Mouse (Mus musculus): ENCODE results near the gene Calm1. TPM values are rescaled to one million over a fixed set of nuclear protein-coding genes. Genes with fewer than 3 reads are reported as not detected.

Gene Calm1
- polyA plus RNA-seq (2015; fragmentation: Nextera tagmentation; extraction: Ambion mirVana) = 1,739 and 1,769 TPM in 2 replicates

DNA sequence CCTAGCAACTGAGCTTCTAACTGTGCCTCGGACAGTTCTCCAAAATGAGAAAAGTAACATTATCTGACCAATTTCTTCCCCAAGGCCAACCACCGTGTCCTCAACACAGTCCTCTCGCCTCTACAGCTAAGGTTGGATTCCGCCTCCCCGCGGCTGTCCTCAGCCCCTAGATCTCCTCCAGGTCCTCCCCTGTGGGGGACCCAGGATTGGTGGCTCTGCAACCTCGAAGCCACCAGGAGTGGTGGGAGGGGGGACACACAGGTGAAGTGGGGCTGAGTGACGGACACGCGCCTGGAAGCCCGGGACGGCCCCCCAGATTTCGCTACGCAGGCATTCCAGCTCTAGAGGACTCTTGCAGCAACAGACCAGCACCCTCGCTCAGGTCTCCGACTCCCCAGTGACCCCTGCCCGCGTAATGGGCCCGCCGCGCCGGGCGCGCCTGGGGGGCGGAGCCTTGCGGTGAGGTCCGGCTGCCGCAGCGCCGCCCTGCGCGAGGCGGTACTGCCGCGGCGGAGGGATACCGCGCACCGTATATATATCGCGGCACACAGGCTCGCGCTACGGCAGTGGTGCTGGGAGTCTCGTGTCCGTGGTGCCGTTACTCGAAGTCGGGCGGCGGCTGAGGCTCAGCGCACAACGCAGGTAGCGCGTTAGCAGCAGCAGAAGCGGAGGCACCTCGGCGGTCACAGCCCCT is at the start of gene Calm1:
Calm1 (plus strand) TSS at position 469 of the 694 bp plus-strand sequence.
- H3K4me1 ChIP-seq = peaks cover 23% of the 10 kb centered on the region
- no peaks in the 10 kb centered on the region for H3K9me3 ChIP-seq
- H3K4me3 ChIP-seq = peak within 1 kb of the TSS; percentile 98
- peak within 1 kb of the TSS; percentile 95 for H3K9ac ChIP-seq
- H3K4me2 ChIP-seq = peak within 1 kb of the TSS; percentile 93
- H3K27ac ChIP-seq = peak within 1 kb of the TSS; percentile 87
- no peaks in the 10 kb centered on the region for H3K27me3 ChIP-seq
- under 1% methylated on average over 58 of the region's 58 CpGs for WGBS
- ATAC-seq (ENCODE audit: borderline replicate concordance, extremely low read depth, low FRiP score, low TSS enrichment) = peak; percentile 87
- peaks cover 18% of the 10 kb centered on the region for H3K36me3 ChIP-seq

DNA sequence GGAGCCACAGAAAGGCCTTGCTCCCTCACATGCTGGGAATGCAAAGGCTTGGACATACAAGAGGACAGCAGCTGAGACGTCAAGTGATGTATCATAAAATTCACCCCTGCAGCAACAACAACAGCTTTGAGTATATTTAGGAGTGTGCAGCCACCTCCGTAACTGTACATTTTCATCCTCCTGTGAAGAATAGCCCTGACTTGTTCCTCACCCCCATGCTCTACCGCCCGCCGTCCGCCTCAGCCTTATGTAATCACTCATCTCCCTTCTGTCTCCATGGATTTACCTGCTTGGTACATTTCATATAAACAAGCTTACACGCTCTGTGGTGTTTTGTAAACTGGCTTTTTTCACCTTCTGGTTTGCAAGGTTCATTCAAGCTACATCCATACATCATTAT is 46.8 kb upstream of the Calm1 start:
- no peaks in the 10 kb centered on the region for H3K4me1 ChIP-seq
- no peak overlapping the region for H3K27ac ChIP-seq
- no peaks in the 10 kb centered on the region for H3K9me3 ChIP-seq
- H3K9ac ChIP-seq = no peak overlapping the region
- H3K4me3 ChIP-seq = no peak overlapping the region
- whole genome bisulfite sequencing = 89% methylated on average over 7 of the region's 7 CpGs
- ATAC-seq (ENCODE audit: borderline replicate concordance, extremely low read depth, low FRiP score, low TSS enrichment) = no peak
- H3K27me3 ChIP-seq = no peaks in the 10 kb centered on the region
- H3K36me3 ChIP-seq = peaks cover 36% of the 10 kb centered on the region
- H3K4me2 ChIP-seq = no peak overlapping the region

DNA sequence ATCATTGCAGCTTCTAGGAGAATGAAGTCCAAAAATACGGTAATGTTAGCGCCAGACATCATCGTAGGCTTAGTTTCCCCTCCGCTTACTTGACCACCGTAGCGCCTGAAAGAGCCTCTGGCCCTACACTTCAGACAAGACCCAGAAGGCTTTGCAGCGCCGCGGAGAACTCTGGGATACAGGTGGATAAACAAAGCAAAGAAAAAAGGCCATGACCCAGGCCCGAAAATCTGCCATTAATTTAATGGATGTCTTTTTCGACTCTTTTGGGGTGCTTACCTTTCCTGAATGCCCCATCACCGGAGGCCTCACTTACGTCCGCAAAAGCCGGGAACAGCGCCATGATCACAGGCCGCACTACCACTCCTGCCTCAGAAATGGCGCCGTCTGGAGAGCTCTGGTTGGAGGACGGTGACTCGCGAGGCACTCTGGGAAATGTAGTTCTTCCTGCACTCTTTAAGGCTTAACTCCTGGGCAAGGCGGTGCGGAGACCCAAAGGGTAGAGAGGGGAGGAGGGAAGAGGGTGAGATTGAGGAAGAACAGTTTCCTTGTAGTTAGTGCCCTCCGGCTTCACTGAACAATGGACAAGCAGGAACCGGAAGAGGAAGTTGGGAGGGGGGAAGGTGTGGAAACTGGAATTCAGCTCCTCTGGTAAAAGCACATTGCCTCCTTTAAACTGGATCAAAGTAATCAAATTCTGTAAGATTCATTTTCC is 39.8 kb upstream of the Calm1 start, which contains the start of gene Nrde2:
Nrde2 (minus strand) TSS at position 393 of the 715 bp plus-strand sequence.
- H3K4me1 ChIP-seq = peaks cover 8% of the 10 kb centered on the region
- H3K9me3 ChIP-seq = no peaks in the 10 kb centered on the region
- no peaks in the 10 kb centered on the region for H3K27me3 ChIP-seq
- WGBS = under 1% methylated on average over 26 of the region's 26 CpGs
- peak within 1 kb of the TSS; percentile 49 for H3K9ac ChIP-seq
- no peaks in the 10 kb centered on the region for H3K36me3 ChIP-seq
- peak; percentile 99 for ATAC-seq (ENCODE audit: borderline replicate concordance, extremely low read depth, low FRiP score, low TSS enrichment)
- peak within 1 kb of the TSS; percentile 68 for H3K4me2 ChIP-seq
- H3K4me3 ChIP-seq = peak within 1 kb of the TSS; percentile 50
- peak within 1 kb of the TSS; percentile 74 for H3K27ac ChIP-seq

DNA sequence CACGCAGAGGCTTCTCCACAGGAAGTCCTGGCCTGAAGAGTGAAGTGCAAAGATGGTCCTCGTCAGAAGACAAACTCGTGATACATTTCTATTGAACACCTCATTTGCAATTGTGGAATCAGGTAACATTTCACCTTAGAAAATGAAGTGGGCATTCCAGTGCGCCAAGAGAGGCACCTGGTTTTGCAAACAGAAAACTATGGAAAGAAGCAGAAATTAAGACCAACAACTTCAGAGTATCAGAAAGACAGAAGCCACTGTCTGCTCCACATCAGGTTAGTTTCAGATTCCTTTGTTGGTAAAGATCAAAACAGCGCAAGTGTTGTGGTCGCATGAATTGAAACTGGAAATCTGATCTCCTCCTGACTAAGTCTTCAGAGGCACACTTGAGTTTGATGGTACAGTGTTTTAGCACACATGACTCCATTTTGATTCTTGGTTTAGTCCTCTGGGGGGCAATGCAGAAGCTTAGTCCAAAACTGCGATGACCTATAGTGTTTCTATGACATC is 34.2 kb upstream of the Calm1 start:
- ATAC-seq (ENCODE audit: borderline replicate concordance, extremely low read depth, low FRiP score, low TSS enrichment) = no peak
- no peak overlapping the region for H3K9ac ChIP-seq
- no peaks in the 10 kb centered on the region for H3K36me3 ChIP-seq
- H3K9me3 ChIP-seq = no peaks in the 10 kb centered on the region
- no peak overlapping the region for H3K4me3 ChIP-seq
- no peak overlapping the region for H3K27ac ChIP-seq
- 63% methylated on average over 7 of the region's 7 CpGs for WGBS
- no peaks in the 10 kb centered on the region for H3K27me3 ChIP-seq
- peaks cover 10% of the 10 kb centered on the region for H3K4me1 ChIP-seq
- no peak overlapping the region for H3K4me2 ChIP-seq

DNA sequence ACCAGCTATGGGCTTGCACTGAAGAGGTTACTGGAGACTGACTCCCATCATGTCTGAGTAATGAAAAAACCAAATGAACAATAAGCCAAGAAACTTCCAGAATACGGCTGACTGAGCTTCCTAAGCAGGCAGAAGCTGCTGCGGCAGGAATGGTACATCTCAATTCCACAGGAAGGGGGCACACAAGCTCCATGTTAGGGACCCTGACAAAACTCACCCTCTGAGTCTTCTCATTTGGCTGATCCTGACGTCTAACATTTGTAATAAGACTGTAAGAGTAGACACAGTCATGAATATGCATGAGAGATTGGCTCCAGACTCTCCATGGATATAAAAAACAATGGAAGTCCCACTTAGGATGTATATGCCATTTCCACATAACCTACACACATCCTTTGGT is 33.1 kb upstream of the Calm1 start:
- Histone ChIP-seq H3K4me2 (no peak overlapping the region), H3K4me3 (no peak overlapping the region), H3K27ac (no peak overlapping the region), H3K9ac (no peak overlapping the region), H3K27me3 (no peaks in the 10 kb centered on the region), H3K9me3 (no peaks in the 10 kb centered on the region), H3K4me1 (peaks cover 10% of the 10 kb centered on the region), H3K36me3 (no peaks in the 10 kb centered on the region)
- WGBS = 25% methylated on average over 3 of the region's 3 CpGs
- no peak for ATAC-seq (ENCODE audit: borderline replicate concordance, extremely low read depth, low FRiP score, low TSS enrichment)

DNA sequence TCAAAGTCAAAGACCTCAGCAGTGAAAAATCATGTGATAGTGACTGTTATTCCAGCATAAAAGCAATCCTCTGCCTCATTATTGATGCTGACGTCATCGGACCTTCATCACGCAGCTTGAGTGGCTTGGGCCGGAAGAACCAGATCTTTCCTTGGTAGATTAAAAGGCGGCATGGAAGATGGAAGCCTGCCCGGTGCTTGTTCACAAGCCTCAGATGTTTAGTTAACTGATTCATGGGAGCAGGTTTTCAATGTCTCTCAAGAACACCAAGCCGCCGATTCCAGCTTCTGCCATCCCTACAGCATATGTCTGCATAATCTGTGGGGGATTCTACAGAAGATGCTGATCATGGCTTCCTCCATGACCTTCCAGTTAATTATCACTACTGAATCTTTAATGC is 32.3 kb upstream of the Calm1 start:
- Histone ChIP-seq H3K27me3 (no peaks in the 10 kb centered on the region), H3K9me3 (no peaks in the 10 kb centered on the region), H3K9ac (no peak overlapping the region), H3K4me1 (peaks cover 10% of the 10 kb centered on the region), H3K4me2 (no peak overlapping the region), H3K27ac (no peak overlapping the region), H3K4me3 (no peak overlapping the region), H3K36me3 (no peaks in the 10 kb centered on the region)
- ATAC-seq (ENCODE audit: borderline replicate concordance, extremely low read depth, low FRiP score, low TSS enrichment) = no peak
- WGBS = 76% methylated on average over 8 of the region's 8 CpGs

DNA sequence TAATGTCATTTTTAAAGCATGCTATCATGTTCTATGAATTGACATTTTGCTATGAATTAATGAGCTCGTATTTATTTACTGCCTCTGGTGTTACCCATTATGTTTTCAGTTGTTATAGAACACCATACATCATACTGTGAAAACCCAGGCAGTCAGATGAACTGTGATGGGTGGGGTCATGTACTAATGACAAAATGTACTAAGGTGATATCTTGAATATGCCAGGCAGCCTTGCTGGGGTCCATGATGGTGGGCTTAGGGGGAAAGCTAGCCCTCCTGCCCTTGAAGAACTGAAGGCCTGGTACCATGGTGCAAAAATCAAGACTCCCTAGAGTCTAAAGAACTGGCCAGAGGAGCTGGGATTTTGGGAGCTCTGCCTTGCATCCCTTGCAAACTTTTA is 31.7 kb upstream of the Calm1 start:
- Histone ChIP-seq H3K36me3 (no peaks in the 10 kb centered on the region), H3K27ac (no peak overlapping the region), H3K9ac (no peak overlapping the region), H3K27me3 (no peaks in the 10 kb centered on the region), H3K4me1 (peaks cover 10% of the 10 kb centered on the region), H3K4me3 (no peak overlapping the region), H3K9me3 (no peaks in the 10 kb centered on the region), H3K4me2 (peak overlapping the region; percentile 59)
- 71% methylated on average over 1 of the region's 1 CpGs for WGBS
- ATAC-seq (ENCODE audit: borderline replicate concordance, extremely low read depth, low FRiP score, low TSS enrichment) = no peak

DNA sequence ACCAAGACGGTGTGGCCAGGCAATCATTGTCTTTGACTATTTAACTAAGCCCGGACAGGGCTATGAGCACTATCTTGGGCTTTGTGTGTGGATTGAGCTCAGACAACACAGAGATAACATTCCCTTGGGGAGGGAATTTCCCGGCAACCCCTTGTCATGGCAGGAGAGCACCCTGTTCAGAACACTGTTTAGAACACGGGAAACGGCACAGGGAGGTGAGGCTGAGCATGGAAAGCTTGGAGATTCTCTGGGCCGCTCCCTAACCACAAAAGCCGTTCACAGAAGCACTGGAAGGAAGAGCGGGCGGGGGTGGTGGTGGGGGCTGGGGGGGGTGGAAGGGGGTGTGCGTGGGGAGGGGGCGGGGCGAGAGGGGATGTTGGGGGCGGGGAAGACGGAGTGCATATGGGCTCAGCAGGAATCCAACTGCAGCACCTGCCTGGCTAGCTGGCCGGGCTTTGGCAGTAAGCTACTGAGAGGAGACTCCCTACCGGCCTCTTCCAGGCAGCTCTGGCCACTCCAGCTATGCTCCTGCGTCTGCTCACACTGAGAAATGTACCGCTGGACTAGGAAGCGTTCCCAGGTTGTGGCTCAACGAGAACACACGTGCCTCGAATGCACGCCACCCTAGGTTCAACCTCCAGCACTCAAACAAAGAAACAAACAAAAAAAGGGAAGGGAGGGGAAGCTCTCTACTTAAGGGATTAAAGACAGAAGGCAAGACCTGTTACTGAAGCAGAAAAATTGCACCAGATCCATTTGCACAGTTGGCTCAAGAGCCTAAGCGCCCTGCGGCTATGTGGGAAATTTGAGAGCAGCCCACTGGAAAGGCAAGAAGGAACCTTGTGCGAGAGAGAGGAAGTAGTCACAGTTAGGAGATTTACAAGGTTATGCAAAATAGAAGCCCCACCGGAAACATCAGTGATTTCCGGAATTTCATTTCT is 31.0 kb upstream of the Calm1 start:
- no peaks in the 10 kb centered on the region for H3K36me3 ChIP-seq
- H3K4me1 ChIP-seq = peaks cover 10% of the 10 kb centered on the region
- H3K4me2 ChIP-seq = peak overlapping the region; percentile 59
- no peaks in the 10 kb centered on the region for H3K9me3 ChIP-seq
- peak; percentile 81; the same call in 1 of the 2 replicates for ATAC-seq (ENCODE audit: borderline replicate concordance, extremely low read depth, low FRiP score, low TSS enrichment)
- WGBS = 11% methylated on average over 28 of the region's 28 CpGs
- no peaks in the 10 kb centered on the region for H3K27me3 ChIP-seq
- H3K4me3 ChIP-seq = peak overlapping the region; percentile 22
- H3K9ac ChIP-seq = no peak overlapping the region
- H3K27ac ChIP-seq = peak overlapping the region; percentile 60

DNA sequence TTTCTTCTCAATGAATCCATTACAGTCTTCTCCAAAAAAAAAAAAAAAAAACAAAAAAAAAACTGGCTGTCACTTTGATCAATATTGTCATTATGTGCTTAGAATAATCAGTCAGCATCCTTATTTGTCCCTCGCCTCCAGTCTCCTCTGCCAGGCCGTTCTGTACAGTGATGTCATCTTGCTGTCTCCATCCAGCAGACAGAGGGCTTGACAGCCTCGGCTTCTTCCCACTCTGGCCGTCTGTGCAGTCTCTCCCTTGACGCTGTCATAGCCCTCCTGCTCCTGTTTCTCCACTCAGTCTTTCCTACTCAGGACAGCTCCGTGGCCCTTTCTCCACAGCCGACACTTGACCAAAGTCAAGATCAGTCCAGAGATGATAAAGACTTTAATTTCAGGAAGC is 26.8 kb upstream of the Calm1 start:
- Histone ChIP-seq H3K4me2 (no peak overlapping the region), H3K9ac (no peak overlapping the region), H3K9me3 (no peaks in the 10 kb centered on the region), H3K27me3 (no peaks in the 10 kb centered on the region), H3K36me3 (no peaks in the 10 kb centered on the region), H3K4me3 (no peak overlapping the region), H3K4me1 (peaks cover 10% of the 10 kb centered on the region), H3K27ac (no peak overlapping the region)
- ATAC-seq (ENCODE audit: borderline replicate concordance, extremely low read depth, low FRiP score, low TSS enrichment) = no peak
- WGBS = 51% methylated on average over 7 of the region's 7 CpGs

DNA sequence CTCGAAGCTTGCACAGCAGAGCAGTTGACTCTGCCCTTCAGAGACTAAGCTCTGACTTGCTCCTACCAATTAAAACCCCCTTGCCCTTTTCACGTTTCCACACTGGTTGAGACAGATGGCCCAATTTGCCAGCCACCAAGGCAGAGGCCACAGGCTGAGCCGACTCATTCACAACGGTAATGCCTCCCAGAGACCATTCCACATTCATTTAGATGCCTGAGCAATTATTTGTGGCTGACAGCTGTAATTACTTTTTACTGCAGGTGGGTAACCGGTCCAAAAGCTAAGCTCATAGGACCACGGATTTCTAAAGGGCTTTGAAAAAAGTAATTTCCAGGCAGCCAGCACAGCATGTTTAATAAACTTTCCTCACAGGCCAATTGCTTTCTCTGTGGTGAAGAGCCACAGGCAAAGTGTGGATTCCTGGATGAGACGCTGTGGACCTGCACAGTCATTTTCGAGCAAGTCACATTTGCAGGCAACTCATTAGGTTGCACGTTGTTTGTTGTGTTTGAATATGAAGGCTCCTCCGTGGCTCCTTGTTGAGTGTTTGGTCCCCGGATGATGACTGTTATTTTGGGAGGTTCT is 22.7 kb upstream of the Calm1 start:
- Histone ChIP-seq H3K4me1 (no peaks in the 10 kb centered on the region), H3K9me3 (no peaks in the 10 kb centered on the region), H3K36me3 (no peaks in the 10 kb centered on the region), H3K27ac (no peak overlapping the region), H3K4me2 (no peak overlapping the region), H3K4me3 (no peak overlapping the region), H3K27me3 (no peaks in the 10 kb centered on the region), H3K9ac (no peak overlapping the region)
- WGBS = 73% methylated on average over 11 of the region's 11 CpGs
- ATAC-seq (ENCODE audit: borderline replicate concordance, extremely low read depth, low FRiP score, low TSS enrichment) = no peak

DNA sequence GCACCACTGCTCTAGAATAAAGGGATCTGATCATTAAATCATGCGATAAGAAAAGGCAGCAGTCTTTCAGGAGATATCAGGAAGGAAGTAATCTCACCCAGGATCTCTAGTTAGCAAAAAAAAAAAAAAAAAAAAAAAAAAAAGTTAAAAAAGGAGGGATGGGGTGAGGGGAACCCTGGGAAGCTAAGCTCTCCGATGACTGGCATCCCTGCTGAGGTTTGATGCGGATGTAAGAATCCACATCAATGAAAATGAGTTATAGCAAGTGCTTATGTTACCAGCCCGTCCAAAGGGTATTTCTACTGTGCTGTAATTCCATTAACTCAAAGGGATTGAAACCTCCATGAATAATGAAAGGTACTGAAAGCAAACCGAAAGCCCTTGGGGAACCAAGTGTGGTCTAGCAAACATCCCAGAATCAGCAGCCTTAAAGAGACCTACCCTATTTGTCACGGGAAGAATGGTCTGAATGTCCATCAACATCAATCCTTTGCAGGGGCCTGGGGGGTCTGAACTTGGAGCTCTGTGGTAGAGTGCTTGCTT is 20.3 kb upstream of the Calm1 start:
- Histone ChIP-seq H3K27me3 (no peaks in the 10 kb centered on the region), H3K4me1 (no peaks in the 10 kb centered on the region), H3K9me3 (no peaks in the 10 kb centered on the region), H3K27ac (no peak overlapping the region), H3K4me3 (no peak overlapping the region), H3K9ac (no peak overlapping the region), H3K4me2 (no peak overlapping the region), H3K36me3 (no peaks in the 10 kb centered on the region)
- ATAC-seq (ENCODE audit: borderline replicate concordance, extremely low read depth, low FRiP score, low TSS enrichment) = no peak
- WGBS = 51% methylated on average over 6 of the region's 6 CpGs
